Mouse (Mus musculus): ENCODE measurements at regions not wholly inside any gene's neighbourhood (a gene's known extent, or its start where the extent isn't known, plus 50 kb on each side); places are given as distances from the start of the nearest gene placed in this dataset.

GRCm38 (mm10) chr6:95886645-95887044 lies 168.0 kb upstream of the Suclg2 start:
- ATAC-seq (ENCODE audit: low FRiP score) (no peak), DNase-seq (ENCODE audit: low spot score) (no peak)
- no peak overlapping the region for H3K4me3 ChIP-seq (ENCODE audit: low read depth, low read length)
- H3K9ac ChIP-seq (replicated peaks; ENCODE audit: low read length, poor library complexity, severe bottlenecking), result no peak overlapping the region
- H3K9me3 ChIP-seq (ENCODE audit: low read length), result no peaks in the 10 kb centered on the region
- no peaks in the 10 kb centered on the region for H3K4me1 ChIP-seq (ENCODE audit: insufficient read depth, low read length)
- H3K4me2 ChIP-seq (ENCODE audit: low read depth, low read length, poor library complexity, severe bottlenecking), result no peak overlapping the region
- H3K27me3 ChIP-seq (ENCODE audit: insufficient read depth, low read length), result no peaks in the 10 kb centered on the region
- no peak for TF ChIP-seq CTCF (IDR thresholded peaks at IDR 0.05)
- no peak overlapping the region for H3K27ac ChIP-seq (ENCODE audit: low read depth, low read length)
- H3K36me3 ChIP-seq (ENCODE audit: insufficient read depth, low read length), result no peaks in the 10 kb centered on the region
- WGBS, result 89% methylated on average over 4 of the region's 4 CpGs

GRCm38 (mm10) chr6:95902551-95902950 lies 184.0 kb upstream of the Suclg2 start:
- DNase-seq (ENCODE audit: low spot score), result no peak
- Histone ChIP-seq H3K4me3 (ENCODE audit: low read depth, low read length) (no peak overlapping the region), H3K27me3 (ENCODE audit: insufficient read depth, low read length) (no peaks in the 10 kb centered on the region), H3K36me3 (ENCODE audit: insufficient read depth, low read length) (no peaks in the 10 kb centered on the region), H3K4me2 (ENCODE audit: low read depth, low read length, poor library complexity, severe bottlenecking) (no peak overlapping the region), H3K27ac (ENCODE audit: low read depth, low read length) (no peak overlapping the region), H3K4me1 (ENCODE audit: insufficient read depth, low read length) (no peaks in the 10 kb centered on the region), H3K9me3 (ENCODE audit: low read length) (no peaks in the 10 kb centered on the region), H3K9ac (replicated peaks; ENCODE audit: low read length, poor library complexity, severe bottlenecking) (no peak overlapping the region)
- no peak for ATAC-seq (ENCODE audit: low FRiP score)
- 86% methylated on average over 2 of the region's 2 CpGs for WGBS
- TF ChIP-seq CTCF (IDR thresholded peaks at IDR 0.05), result no peak

- no peak overlapping the region for H3K9ac ChIP-seq (replicated peaks; ENCODE audit: low read length, poor library complexity, severe bottlenecking)
- no peaks in the 10 kb centered on the region for H3K36me3 ChIP-seq (ENCODE audit: insufficient read depth, low read length)
- ATAC-seq (ENCODE audit: low FRiP score) (no peak), DNase-seq (ENCODE audit: low spot score) (peak; percentile 59)
- no peak overlapping the region for H3K4me2 ChIP-seq (ENCODE audit: low read depth, low read length, poor library complexity, severe bottlenecking)
- no peak overlapping the region for H3K27ac ChIP-seq (ENCODE audit: low read depth, low read length)
- no peaks in the 10 kb centered on the region for H3K4me1 ChIP-seq (ENCODE audit: insufficient read depth, low read length)
- whole genome bisulfite sequencing, result 26% methylated on average over 10 of the region's 10 CpGs
- H3K4me3 ChIP-seq (ENCODE audit: low read depth, low read length), result no peak overlapping the region
- TF ChIP-seq CTCF (IDR thresholded peaks at IDR 0.05), result no peak
- H3K27me3 ChIP-seq (ENCODE audit: insufficient read depth, low read length), result no peaks in the 10 kb centered on the region
- no peaks in the 10 kb centered on the region for H3K9me3 ChIP-seq (ENCODE audit: low read length)
These were observed 185.6 kb upstream of the Suclg2 start for GRCm38 (mm10) chr6:95904085-95904633.

GRCm38 (mm10) chr6:95905057-95905456 lies 186.5 kb upstream of the Suclg2 start:
- no peak for TF ChIP-seq CTCF (IDR thresholded peaks at IDR 0.05)
- H3K4me1 ChIP-seq (ENCODE audit: insufficient read depth, low read length), result no peaks in the 10 kb centered on the region
- no peak for DNase-seq (ENCODE audit: low spot score)
- no peaks in the 10 kb centered on the region for H3K27me3 ChIP-seq (ENCODE audit: insufficient read depth, low read length)
- H3K27ac ChIP-seq (ENCODE audit: low read depth, low read length), result no peak overlapping the region
- no peaks in the 10 kb centered on the region for H3K9me3 ChIP-seq (ENCODE audit: low read length)
- 81% methylated on average over 8 of the region's 8 CpGs for WGBS
- H3K4me2 ChIP-seq (ENCODE audit: low read depth, low read length, poor library complexity, severe bottlenecking), result no peak overlapping the region
- no peaks in the 10 kb centered on the region for H3K36me3 ChIP-seq (ENCODE audit: insufficient read depth, low read length)
- H3K9ac ChIP-seq (replicated peaks; ENCODE audit: low read length, poor library complexity, severe bottlenecking), result no peak overlapping the region
- no peak overlapping the region for H3K4me3 ChIP-seq (ENCODE audit: low read depth, low read length)
- ATAC-seq (ENCODE audit: low FRiP score), result no peak

GRCm38 (mm10) chr6:95921737-95922136 lies 191.2 kb upstream of the Fam19a1 start:
- no peak overlapping the region for H3K4me2 ChIP-seq (ENCODE audit: low read depth, low read length, poor library complexity, severe bottlenecking)
- DNase-seq (ENCODE audit: low spot score), result no peak
- no peaks in the 10 kb centered on the region for H3K4me1 ChIP-seq (ENCODE audit: insufficient read depth, low read length)
- no peaks in the 10 kb centered on the region for H3K36me3 ChIP-seq (ENCODE audit: insufficient read depth, low read length)
- no peak overlapping the region for H3K4me3 ChIP-seq (ENCODE audit: low read depth, low read length)
- no peaks in the 10 kb centered on the region for H3K9me3 ChIP-seq (ENCODE audit: low read length)
- no peaks in the 10 kb centered on the region for H3K27me3 ChIP-seq (ENCODE audit: insufficient read depth, low read length)
- H3K9ac ChIP-seq (replicated peaks; ENCODE audit: low read length, poor library complexity, severe bottlenecking), result no peak overlapping the region
- no peak for ATAC-seq (ENCODE audit: low FRiP score)
- no peak for TF ChIP-seq CTCF (IDR thresholded peaks at IDR 0.05)
- 65% methylated on average over 3 of the region's 3 CpGs for WGBS
- H3K27ac ChIP-seq (ENCODE audit: low read depth, low read length), result no peak overlapping the region

- no peaks in the 10 kb centered on the region for H3K36me3 ChIP-seq (ENCODE audit: insufficient read depth, low read length)
- no peaks in the 10 kb centered on the region for H3K27me3 ChIP-seq (ENCODE audit: insufficient read depth, low read length)
- no peak for TF ChIP-seq CTCF (IDR thresholded peaks at IDR 0.05)
- no peak overlapping the region for H3K4me2 ChIP-seq (ENCODE audit: low read depth, low read length, poor library complexity, severe bottlenecking)
- no peak overlapping the region for H3K4me3 ChIP-seq (ENCODE audit: low read depth, low read length)
- H3K9ac ChIP-seq (replicated peaks; ENCODE audit: low read length, poor library complexity, severe bottlenecking), result no peak overlapping the region
- H3K9me3 ChIP-seq (ENCODE audit: low read length), result no peaks in the 10 kb centered on the region
- ATAC-seq (ENCODE audit: low FRiP score) (no peak), DNase-seq (ENCODE audit: low spot score) (no peak)
- no peak overlapping the region for H3K27ac ChIP-seq (ENCODE audit: low read depth, low read length)
- H3K4me1 ChIP-seq (ENCODE audit: insufficient read depth, low read length), result no peaks in the 10 kb centered on the region
- WGBS, result 61% methylated on average over 1 of the region's 1 CpGs
These were observed 178.4 kb upstream of the Fam19a1 start for GRCm38 (mm10) chr6:95934561-95934960.
